Mouse (Mus musculus) ZHBTc4 (cell line): ENCODE measurements around the gene Gjb3.
A peak's percentile ranks its signal among the peaks of the same experiment; 100 is the strongest.

ENCODE experiments used
- DNase-seq: peaks from one replicate; pipeline ENCODE4 v3.0.0-alpha.2; 2011; ENCODE audit warnings: low read depth, low spot score

Gene Gjb3

DNA sequence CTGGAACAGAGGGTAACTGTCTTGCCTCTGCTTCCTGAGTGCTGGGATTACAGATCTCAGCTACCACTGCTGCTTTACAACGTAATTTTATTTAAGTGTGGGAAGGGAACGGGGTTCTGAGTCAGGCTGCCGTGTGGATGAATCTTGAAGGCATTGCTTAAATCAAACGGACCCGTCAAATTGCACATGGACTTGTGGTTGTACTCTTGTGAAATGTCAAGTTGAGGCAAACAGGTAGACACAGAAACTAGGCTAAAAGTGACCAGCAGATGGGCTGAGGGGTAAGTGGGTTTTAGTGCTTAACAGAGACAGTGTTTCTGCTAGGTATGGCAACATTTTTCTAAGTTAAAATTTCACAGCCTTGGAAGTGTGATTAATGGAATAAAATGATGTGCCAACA is 7.0 kb upstream of the Gjb3 start:
- no peak for DNase-seq

DNA sequence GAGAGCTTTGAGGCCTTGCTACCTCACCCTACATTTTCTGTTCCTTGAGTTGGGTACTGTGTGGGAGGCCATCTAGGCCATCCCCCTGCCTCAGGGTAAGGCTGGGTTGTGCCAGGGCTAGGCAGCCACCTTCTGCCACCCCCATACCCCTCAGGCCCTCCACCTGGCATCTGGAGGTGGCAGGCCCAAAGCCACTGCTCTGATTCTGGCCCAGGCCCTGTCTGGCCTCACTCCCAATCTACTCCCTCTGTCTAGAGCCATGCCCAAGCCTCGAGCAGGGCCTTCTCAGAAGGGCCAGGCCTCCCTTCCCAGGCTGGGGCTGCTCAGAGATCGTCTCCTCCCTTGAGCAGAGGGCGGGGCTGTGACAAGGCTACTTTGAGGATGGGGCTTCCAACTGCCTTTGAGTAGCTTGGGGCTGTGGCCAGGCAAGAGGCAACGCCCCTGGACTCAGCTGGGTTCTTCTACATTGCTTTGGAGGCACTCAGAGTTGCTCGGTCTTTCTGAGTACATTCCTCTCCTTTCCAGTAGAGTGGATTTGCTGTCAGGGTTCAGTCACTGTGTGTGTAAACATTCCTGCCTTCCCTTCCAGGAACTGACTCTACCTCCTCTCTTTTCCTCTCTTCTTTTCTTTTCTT is 4.3 kb upstream of the Gjb3 start:
- peak; percentile 96 for DNase-seq

GRCm38 (mm10) chr4:127331171-127331570 is 527 bp upstream of the Gjb3 start:
- no peak for DNase-seq

GRCm38 (mm10) chr4:127329751-127330150 is 893 bp downstream of the Gjb3 start:
- no peak for DNase-seq

DNA sequence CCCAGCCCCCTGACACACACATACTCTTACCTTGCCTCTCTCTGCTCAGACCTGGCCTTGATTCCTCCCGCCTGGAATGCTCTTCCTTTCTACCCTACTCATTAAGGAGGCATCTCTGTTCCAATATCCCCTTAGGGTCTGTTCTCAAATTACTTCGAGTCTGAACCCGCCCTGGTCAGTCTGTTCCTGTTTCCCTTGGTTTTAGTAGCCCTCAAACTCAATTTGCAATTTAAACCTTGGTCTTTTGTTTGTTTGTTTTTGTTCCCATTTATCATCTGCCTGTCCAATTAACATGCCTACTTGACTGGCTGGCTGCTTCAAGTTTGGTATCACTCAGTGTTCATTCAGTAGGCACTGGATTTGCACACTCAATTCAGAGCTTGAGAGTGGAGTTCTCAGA is 1.6 kb downstream of the Gjb3 start:
- peak; percentile 96 for DNase-seq

GRCm38 (mm10) chr4:127328378-127328777 is 2.3 kb downstream of the Gjb3 start:
- peak; percentile 50 for DNase-seq

GRCm38 (mm10) chr4:127327749-127328148 is 2.9 kb downstream of the Gjb3 start:
- DNase-seq: no peak

GRCm38 (mm10) chr4:127327258-127327657 is 3.4 kb downstream of the Gjb3 start:
- DNase-seq: no peak

- no peak for DNase-seq
Measured at GRCm38 (mm10) chr4:127325276-127325675, 5.4 kb downstream of the Gjb3 start.

GRCm38 (mm10) chr4:127324759-127325158 is 5.9 kb downstream of the Gjb3 start:
- peak; percentile 97 for DNase-seq

DNA sequence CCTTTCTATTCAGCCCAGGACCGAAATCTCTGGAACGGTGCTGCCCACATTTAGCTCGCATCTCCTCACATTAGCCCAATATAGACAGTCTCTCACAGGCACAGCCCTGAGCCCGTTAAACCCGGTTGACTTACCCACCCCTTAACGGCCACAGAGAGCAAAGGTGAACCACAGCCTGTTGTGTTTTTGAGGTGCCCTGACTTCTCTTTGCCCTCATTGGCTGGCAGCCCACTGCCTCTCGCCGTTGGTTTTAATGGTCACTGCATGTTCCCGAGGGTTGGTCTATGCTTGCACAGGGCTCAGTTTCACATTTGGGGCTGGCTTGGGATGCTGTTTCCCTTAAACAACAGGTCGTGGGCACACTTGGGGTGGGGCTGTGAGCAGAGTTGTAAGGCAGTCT is 6.3 kb downstream of the Gjb3 start:
- DNase-seq: no peak

DNA sequence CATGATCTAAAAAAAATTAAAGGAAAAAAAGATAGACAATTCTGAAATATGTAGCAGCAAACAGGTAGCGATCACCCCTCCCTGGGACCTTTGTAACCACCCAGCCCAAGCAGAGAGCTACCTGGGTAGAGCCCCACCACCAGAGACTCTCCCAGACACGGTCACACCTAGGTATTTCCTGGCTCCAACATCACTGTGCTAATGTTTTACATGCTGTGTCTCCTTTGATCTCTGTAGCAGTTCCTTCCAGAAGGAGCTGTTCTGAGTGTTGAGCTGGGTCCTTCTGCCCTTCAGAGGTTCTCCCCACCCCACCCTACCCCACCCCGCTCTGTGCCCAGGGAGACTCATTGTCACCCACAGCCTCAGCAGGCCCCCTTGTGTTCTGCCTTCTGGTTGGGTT is 7.0 kb downstream of the Gjb3 start:
- peak; percentile 66 for DNase-seq

GRCm38 (mm10) chr4:127319613-127320012 is 11.0 kb downstream of the Gjb3 start:
- DNase-seq: peak; percentile 87

GRCm38 (mm10) chr4:127317143-127317542 is 13.5 kb downstream of the Gjb3 start:
- peak; percentile 57 for DNase-seq

GRCm38 (mm10) chr4:127315753-127316152 is 14.9 kb downstream of the Gjb3 start:
- DNase-seq: no peak

GRCm38 (mm10) chr4:127314585-127314984 is 16.1 kb downstream of the Gjb3 start:
- DNase-seq: no peak

DNA sequence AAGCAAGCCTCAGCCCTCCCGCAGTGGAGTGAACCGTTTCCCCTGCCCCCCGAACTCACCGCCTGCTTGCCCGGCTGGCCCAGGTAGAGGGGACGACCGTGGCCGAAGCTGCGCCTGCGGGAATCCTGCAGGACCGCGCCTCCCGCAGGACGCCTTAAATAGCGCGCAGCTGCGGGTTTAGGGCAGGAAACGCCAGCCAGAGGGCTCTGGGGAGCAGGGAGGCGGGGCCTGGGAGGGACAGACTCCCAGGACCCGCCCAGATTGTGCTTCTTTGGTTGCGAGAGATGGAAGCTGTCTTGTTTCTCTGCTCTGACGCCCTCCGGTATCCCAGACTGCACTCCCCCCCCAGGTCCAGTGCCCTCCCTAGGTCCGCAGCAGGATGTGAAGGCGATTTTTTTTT is 16.8 kb downstream of the Gjb3 start, which contains the start of gene Gja4:
TSS of gene Gja4 (minus strand) at position 179 of the 400 bp plus-strand sequence.
- DNase-seq: peak; percentile 91

GRCm38 (mm10) chr4:127312349-127312748 is 18.3 kb downstream of the Gjb3 start:
- no peak for DNase-seq

DNA sequence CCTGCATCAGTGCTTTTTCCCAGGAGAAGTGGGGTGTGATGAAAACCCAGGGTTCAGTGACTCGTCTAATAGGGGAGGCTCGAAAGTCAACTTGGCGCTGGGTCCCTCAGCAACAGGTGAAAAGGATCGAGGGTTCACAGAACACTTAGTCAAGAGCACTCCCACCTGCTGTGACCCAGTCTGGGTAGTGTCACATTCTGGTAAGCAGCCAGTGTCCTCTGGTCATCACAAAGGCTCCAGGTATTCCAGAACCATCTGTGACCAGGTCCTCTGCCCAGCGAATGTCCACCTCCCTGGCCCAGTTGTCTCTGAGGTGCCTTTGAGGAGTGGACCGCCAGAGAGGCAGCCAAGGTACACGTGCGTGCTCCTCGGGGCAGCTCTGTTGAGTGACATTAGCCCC is 19.1 kb downstream of the Gjb3 start:
- no peak for DNase-seq

DNA sequence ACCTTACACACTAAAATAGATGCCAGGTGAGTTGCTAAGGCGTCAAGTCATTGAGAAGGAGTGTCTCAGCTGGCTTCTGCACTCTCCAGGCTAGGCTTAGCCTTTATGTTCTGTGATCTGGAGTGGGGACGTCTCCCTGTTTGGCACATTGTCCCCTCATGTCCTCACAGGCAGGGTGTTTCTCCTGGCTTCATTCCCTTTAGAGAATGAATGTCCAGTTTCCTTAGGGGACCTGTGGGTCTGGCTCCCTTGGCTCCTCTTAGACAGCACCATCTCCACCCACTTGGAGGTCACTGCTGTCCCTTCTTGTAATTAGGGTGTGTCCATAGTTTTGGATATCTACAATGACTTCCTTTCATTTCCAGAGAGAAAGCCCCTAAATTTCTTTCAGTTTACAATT is 23.7 kb downstream of the Gjb3 start:
- no peak for DNase-seq

DNA sequence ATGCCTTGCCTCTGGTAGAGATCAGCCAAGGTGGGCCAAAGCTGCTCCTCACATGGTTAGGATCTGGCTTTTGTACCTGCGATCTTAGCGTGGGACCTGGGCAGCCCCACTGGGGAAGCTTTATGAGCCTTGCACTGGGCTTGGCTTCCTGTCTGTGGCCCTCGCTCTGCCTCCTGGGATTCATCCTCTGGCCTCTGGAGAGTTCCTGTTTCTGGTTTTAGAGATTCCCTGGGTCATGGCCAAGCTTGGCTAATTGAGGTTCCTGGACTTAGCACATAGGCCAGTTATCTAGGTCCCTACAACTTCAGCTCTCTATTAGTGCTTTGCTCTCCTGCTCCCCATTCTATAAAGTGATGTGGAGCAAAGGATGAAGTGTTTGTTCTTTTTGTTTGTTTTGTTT is 26.8 kb downstream of the Gjb3 start:
- no peak for DNase-seq

- DNase-seq: no peak
Measured at GRCm38 (mm10) chr4:127300503-127300902, 30.1 kb downstream of the Gjb3 start.

- DNase-seq: peak; percentile 73
Measured at GRCm38 (mm10) chr4:127292631-127293030, 38.0 kb downstream of the Gjb3 start.

GRCm38 (mm10) chr4:127289039-127289548 is 41.5 kb downstream of the Gjb3 start:
- DNase-seq: no peak
